Mouse (Mus musculus): ENCODE measurements around the gene Pkp3. TPM values are rescaled to one million over a fixed set of nuclear protein-coding genes. Genes with fewer than 3 reads are reported as not detected.
"Not testable (repeated sequence)": the region's sequence is repeated elsewhere in the genome, so short reads cannot be mapped to it uniquely, and the experiment has no call there.

Gene Pkp3
- 0.03 and 0.05 TPM in 2 replicates for polyA plus RNA-seq (2012)

DNA sequence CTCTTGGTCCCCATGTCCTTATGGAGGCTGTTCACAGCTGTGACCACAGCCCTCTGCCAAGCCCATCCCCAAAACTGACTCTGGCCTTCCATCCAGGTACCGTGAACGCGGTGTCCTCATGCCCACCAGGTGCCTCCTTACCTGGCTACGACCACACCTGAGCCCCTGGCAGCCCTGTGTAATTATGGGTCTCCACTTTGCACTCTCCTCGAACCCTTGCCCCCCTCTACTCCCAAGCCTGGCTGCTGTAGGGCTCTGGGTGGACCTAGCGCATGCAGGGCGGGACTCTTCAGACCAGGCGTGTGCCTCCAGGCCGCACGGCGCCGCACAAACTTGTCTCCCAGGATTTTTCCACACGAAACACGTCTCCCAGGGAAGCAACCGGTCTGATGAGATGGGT is at the start of gene Pkp3:
Pkp3 (plus strand) TSS at position 378 of the 400 bp plus-strand sequence.
- no peaks in the 10 kb centered on the region for H3K36me3 ChIP-seq (ENCODE audit: control insufficient read depth)
- no peaks in the 10 kb centered on the region for H3K9me3 ChIP-seq (ENCODE audit: control insufficient read depth, low read length)
- no peak within 1 kb of the TSS for H3K4me3 ChIP-seq (replicated peaks)
- TF ChIP-seq TAL1 (IDR thresholded peaks at IDR 0.05; ENCODE audit: low read length) (no peak), GATA1 (IDR thresholded peaks at IDR 0.05; ENCODE audit: low read length) (no peak)
- H3K4me1 ChIP-seq (ENCODE audit: control insufficient read depth) = peaks cover 7% of the 10 kb centered on the region
- H3K27me3 ChIP-seq (ENCODE audit: control insufficient read depth) = peaks cover 41% of the 10 kb centered on the region

DNA sequence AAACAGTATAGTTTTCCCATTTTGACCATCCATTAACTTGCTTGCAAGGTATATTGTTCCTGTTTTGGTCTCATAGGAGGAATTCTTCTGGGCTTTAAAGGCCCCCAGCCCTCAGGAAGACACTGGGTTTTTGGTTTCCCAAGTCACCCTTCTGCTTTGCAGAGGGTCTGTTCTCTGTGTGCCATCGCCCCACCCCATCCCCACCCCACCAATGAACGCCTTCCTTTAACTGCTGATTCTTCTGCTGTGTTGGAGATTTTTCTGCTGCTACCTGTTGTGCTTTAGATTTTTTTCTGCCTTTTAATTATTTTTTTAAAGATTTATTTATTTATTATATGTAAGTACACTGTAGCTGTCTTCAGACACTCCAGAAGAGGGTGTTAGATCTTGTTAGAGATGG is 49.2 kb upstream of the Pkp3 start, which contains the start of gene Gm17387:
Gm17387 (plus strand) TSS at position 301 of the 400 bp plus-strand sequence.
- no peak for TF ChIP-seq TAL1 (IDR thresholded peaks at IDR 0.05; ENCODE audit: low read length)
- TF ChIP-seq GATA1 (IDR thresholded peaks at IDR 0.05; ENCODE audit: low read length) = no peak
- H3K4me3 ChIP-seq (replicated peaks) = no peak within 1 kb of the TSS
- H3K9me3 ChIP-seq (ENCODE audit: control insufficient read depth, low read length) = no peaks in the 10 kb centered on the region
- H3K27me3 ChIP-seq (ENCODE audit: control insufficient read depth) = no peaks in the 10 kb centered on the region
- H3K4me1 ChIP-seq (ENCODE audit: control insufficient read depth) = peaks cover 14% of the 10 kb centered on the region
- no peaks in the 10 kb centered on the region for H3K36me3 ChIP-seq (ENCODE audit: control insufficient read depth)

- TF ChIP-seq TAL1 (IDR thresholded peaks at IDR 0.05; ENCODE audit: low read length) (no peak), GATA1 (IDR thresholded peaks at IDR 0.05; ENCODE audit: low read length) (no peak)
- Histone ChIP-seq H3K9me3 (ENCODE audit: control insufficient read depth, low read length) (no peaks in the 10 kb centered on the region), H3K27me3 (ENCODE audit: control insufficient read depth) (no peaks in the 10 kb centered on the region), H3K4me3 (replicated peaks) (no peak overlapping the region), H3K4me1 (ENCODE audit: control insufficient read depth) (peaks cover 14% of the 10 kb centered on the region), H3K36me3 (ENCODE audit: control insufficient read depth) (no peaks in the 10 kb centered on the region)
Measured at GRCm38 (mm10) chr7:141030390-141030789, 47.6 kb upstream of the Pkp3 start.

GRCm38 (mm10) chr7:141032458-141033167 is 45.4 kb upstream of the Pkp3 start:
- TF ChIP-seq GATA1 (IDR thresholded peaks at IDR 0.05; ENCODE audit: low read length) = no peak
- TF ChIP-seq TAL1 (IDR thresholded peaks at IDR 0.05; ENCODE audit: low read length) = no peak
- no peaks in the 10 kb centered on the region for H3K9me3 ChIP-seq (ENCODE audit: control insufficient read depth, low read length)
- H3K27me3 ChIP-seq (ENCODE audit: control insufficient read depth) = no peaks in the 10 kb centered on the region
- peaks cover 16% of the 10 kb centered on the region for H3K4me1 ChIP-seq (ENCODE audit: control insufficient read depth)
- H3K4me3 ChIP-seq (replicated peaks) = no peak overlapping the region
- H3K36me3 ChIP-seq (ENCODE audit: control insufficient read depth) = no peaks in the 10 kb centered on the region

GRCm38 (mm10) chr7:141036624-141037023 is 41.4 kb upstream of the Pkp3 start:
- not testable (repeated sequence) for H3K27me3 ChIP-seq (ENCODE audit: control insufficient read depth); H3K4me3 ChIP-seq (replicated peaks); H3K9me3 ChIP-seq (ENCODE audit: control insufficient read depth, low read length); H3K36me3 ChIP-seq (ENCODE audit: control insufficient read depth)
- peaks cover 38% of the 10 kb centered on the region for H3K4me1 ChIP-seq (ENCODE audit: control insufficient read depth)

DNA sequence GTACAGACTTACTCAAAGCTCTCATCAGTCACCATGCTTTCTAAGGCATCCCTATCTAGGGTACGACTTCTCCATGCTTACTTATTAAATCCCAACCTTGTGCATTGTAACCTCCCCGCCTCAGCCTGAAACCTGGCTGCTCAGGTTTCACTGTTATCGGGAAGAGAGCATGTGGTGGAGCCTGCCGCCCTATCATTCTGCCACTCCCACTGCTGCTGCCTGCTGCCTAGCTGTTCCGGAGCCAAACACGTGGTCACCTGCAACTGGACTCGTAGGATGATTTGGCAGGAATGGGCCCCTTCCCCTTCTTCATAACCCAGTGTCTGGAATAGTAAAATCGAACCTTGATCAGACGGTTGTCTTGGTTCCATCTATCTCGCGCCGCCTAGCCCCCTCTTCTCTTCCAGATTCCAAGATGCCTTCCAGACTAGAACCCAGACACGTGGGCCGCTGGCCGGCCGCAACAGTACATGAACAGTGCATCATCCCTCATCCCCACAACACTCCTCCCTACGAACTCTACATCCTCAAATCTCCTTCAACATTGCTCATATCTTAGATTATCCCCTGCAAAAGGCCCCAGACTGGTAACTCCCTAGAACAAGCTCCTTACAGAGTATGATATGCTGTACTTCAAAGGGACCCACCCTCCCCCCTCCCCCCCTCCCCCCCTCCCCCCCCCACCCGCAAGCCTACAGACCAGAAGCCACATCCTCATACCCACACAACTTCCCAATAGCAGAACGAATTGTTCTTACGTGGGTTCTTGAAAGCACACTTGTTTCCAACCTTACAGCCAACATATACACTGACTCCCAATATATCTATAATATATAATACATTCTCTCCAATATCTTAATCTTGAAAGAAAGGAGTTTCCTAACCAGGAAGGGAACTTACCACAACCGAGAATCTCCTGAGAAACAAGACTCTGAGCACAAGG is 39.7 kb upstream of the Pkp3 start:
- Histone ChIP-seq H3K9me3 (ENCODE audit: control insufficient read depth, low read length) (no peaks in the 10 kb centered on the region), H3K36me3 (ENCODE audit: control insufficient read depth) (no peaks in the 10 kb centered on the region), H3K27me3 (ENCODE audit: control insufficient read depth) (no peaks in the 10 kb centered on the region), H3K4me3 (replicated peaks) (no peak overlapping the region), H3K4me1 (ENCODE audit: control insufficient read depth) (peaks cover 43% of the 10 kb centered on the region)
- TF ChIP-seq GATA1 (IDR thresholded peaks at IDR 0.05; ENCODE audit: low read length) (no peak), TAL1 (IDR thresholded peaks at IDR 0.05; ENCODE audit: low read length) (no peak)

DNA sequence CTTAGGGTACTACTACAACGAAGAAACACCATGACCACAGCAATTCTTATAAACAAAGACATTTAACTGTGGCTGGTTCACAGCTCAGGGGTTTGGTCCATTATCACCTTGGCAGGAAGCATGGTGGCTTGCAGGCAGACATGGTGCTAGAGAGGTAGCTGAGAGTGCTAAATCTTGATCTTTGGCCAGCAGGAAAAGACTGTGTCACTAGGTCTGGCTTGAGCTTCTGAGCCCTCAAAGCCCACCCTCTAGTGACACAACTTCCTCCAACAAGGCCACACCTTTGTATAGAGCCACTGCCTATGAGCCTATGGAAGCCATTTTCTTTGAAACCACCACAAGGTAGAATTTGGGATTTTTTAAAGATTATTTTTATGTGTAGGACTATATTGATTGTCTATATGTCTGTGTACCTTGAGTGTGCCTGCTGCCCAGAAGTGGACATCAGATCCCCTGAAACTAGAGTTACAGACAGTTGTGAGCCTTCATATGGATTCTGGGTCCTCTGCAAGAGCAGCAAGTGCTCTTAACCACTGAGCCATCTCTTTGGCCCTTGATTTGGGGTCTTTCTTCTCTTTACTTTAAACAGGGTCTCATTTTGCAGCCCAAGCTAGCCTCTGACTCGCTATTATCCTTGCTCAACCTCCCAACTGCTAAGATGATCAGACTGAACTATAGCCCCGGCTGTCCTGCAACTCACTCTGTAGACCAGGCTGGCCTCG is 38.5 kb upstream of the Pkp3 start:
- no peak for TF ChIP-seq TAL1 (IDR thresholded peaks at IDR 0.05; ENCODE audit: low read length)
- no peak for TF ChIP-seq GATA1 (IDR thresholded peaks at IDR 0.05; ENCODE audit: low read length)
- Histone ChIP-seq H3K36me3 (ENCODE audit: control insufficient read depth) (no peaks in the 10 kb centered on the region), H3K9me3 (ENCODE audit: control insufficient read depth, low read length) (no peaks in the 10 kb centered on the region), H3K4me3 (replicated peaks) (no peak overlapping the region), H3K27me3 (ENCODE audit: control insufficient read depth) (no peaks in the 10 kb centered on the region), H3K4me1 (ENCODE audit: control insufficient read depth) (peaks cover 51% of the 10 kb centered on the region)

DNA sequence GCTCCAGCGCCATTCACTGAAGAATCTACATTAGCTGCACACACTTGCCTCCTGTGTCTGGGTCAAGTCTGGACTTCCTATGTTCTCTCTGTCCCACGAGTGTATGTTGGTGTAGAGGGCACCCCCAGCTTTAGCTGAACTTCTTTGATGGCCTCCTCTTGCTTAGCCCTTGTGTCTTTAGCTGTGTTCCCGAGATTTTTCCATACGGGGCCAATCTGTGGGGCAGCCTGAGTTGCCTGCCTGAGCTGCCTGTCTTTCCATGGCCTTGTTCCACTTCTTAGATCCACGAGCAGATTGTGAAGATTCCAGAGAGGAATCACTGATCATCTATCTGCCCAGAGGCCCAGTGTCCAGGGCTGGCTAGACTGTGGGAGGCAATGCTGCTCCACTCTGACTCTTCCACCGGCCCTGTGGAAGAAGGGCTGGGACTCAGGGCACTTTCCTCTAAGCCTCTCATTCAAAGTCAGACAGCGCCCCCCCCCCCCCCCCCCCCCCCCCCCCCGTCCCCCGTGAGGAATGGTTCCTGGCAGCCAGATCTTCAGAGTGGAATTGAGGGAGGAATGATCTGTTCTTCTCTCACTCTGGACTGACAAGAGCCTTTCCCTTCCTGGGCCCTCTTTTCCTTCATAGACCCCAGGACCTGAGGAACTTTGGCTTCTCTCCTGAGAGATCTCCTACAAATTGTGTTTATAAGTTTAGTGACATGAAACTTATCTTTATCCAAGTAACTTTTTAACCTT is 37.0 kb upstream of the Pkp3 start:
- H3K36me3 ChIP-seq (ENCODE audit: control insufficient read depth) = no peaks in the 10 kb centered on the region
- H3K27me3 ChIP-seq (ENCODE audit: control insufficient read depth) = no peaks in the 10 kb centered on the region
- H3K4me1 ChIP-seq (ENCODE audit: control insufficient read depth) = peaks cover 56% of the 10 kb centered on the region
- TF ChIP-seq TAL1 (IDR thresholded peaks at IDR 0.05; ENCODE audit: low read length) (no peak), GATA1 (IDR thresholded peaks at IDR 0.05; ENCODE audit: low read length) (no peak)
- no peaks in the 10 kb centered on the region for H3K9me3 ChIP-seq (ENCODE audit: control insufficient read depth, low read length)
- no peak overlapping the region for H3K4me3 ChIP-seq (replicated peaks)

Measured in erythroblast, embryonic 14.5 days (primary cell).